Mouse (Mus musculus) cortical plate, adult 2 months (tissue): ENCODE measurements around the gene Fam69a.

Source experiments
- CTCF ChIP-seq: fragments of 200-500 bp; IDR thresholded peaks from 2 replicates; pipeline ENCODE4 v1.5.1; 2011; ENCODE audit warnings: mild to moderate bottlenecking, control low read depth, low read length; ENCODE audit not compliant: insufficient read depth; ENCODE audit errors: extremely low read depth
- POLR2A ChIP-seq: fragments of 200-500 bp; IDR thresholded peaks from 2 replicates; pipeline ENCODE4 v1.6.1; 2011; ENCODE audit warnings: mild to moderate bottlenecking, low read length, control low read depth; ENCODE audit not compliant: insufficient read depth; ENCODE audit errors: extremely low read depth

GRCm38 (mm10) chr5:107915280-107915679 is 71.6 kb downstream of the Fam69a start:
- TF ChIP-seq CTCF (no peak), POLR2A (no peak)
